Mouse (Mus musculus) T-helper 17 cell (primary cell): ENCODE results near the gene Lrrn1.

Experiments used
- in situ Hi-C, 2 experiments: fragments of 300-600 bp; cut with MboI, MseI; formaldehyde crosslinking; loops; 1 replicate in 1 of 2; 2 replicates in 1 of 2; pipeline ENCODE4 v1.15.1; 2025; ENCODE audit warnings: high pct_unique_total_duplicates in 2 of 2

The Lrrn1 gene

DNA sequence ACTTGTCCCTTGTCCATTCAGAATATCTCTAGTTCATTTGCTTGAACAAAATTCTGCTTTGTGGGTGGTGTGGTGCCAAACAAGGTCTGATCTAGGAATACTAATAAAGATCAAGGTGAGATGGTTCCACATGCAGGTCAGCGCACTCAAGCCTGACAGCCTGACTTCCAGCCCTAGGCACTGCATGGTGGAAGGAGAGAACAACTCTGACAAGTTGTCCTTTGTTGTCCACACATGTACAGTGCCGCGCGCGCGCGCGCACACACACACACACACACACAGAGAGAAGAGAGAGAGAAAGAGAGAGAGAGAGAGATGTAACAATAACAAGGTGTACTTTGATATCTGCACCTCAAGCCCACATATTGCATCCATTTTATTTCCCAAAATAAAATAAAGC, 47.7 kb downstream of the Lrrn1 start:
- in situ Hi-C loops = no loop called here

DNA sequence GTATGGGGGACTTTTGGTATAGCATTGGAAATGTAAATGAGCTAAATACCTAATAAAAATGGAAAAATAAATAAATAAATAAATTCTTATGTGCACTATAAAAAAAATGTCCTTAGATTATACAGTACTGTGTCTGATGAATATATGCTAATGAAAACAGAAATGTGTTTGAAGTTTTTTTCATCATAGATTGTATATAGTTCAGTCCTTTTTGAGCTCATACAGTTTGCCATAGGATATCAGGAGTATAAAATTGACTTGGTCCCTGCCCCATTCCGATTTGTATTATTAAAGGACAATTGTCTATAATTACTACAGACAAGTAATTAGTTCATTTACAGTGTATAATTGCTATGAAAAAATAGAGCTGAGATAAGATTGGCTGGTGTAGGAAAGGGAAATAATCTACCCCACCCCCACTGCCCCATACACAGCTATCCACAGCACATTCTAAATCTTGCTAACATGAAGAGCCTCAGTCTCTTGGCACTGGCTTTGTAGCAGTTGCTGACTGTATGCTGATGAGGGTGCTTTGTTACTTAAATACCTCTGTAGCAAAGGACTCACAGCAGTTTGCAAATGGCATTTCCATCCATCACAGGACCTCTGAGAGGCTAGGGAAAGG, 54.3 kb downstream of the Lrrn1 start:
- in situ Hi-C loops = no loop called here

DNA sequence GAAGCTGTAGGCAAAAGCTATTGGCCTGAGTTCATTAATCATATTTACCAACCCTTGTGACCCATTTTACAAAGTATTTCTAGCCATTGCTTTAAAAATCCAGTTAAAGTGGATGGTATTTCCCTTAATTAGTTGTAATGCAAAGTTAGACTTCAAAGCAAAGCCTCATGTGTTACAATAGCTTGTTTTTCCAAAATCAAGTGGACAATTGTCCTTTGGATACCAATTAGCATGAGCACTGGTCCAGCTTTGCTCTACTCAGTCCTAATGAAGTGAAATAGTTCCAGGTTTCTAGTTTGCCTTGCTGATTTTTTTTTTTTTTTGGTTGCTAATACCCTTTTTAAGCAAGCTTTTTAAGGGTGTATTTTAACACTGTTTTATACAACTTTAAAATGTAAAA, 75.6 kb downstream of the Lrrn1 start:
- in situ Hi-C loops = no loop called here

DNA sequence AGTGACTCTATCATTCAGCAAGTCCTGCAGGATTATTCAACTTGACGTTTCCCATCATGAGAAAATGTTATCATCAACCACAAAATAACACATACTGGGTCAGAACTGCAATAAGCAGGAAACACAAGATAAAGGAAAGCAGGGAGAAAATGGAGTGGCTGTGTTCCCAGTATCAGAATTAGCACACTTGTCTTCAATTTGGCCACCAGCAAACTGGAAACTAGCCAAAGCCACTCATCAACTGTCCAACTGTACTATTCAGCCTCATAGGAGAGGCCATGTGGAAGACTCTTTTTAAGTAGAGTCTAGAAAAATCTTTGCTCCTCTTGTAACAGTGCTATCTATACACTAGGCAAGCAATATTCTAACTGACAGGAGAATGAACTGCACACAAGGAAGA, 84.7 kb downstream of the Lrrn1 start:
- in situ Hi-C loops = loop anchor here in 1 of 2 experiments (10.0 kb wide), 1 partner anchor 1109 kb away; no protein-coding TSS in a partner anchor
